Mouse (Mus musculus) liver, embryonic 11.5 days (tissue): ENCODE data around the gene Vmn2r39. TPM values are rescaled to one million over a fixed set of nuclear protein-coding genes. Genes with fewer than 3 reads are reported as not detected.
"Not testable (repeated sequence)": the region's sequence is repeated elsewhere in the genome, so short reads cannot be mapped to it uniquely, and the experiment has no call there.

Experiments used
- ATAC-seq: fragments of 200-750 bp; cut with Nextera tagmentation; replicated peaks from 2 replicates; pipeline ENCODE4 v1.8.0; 2017; ENCODE audit warnings: moderate number of reproducible peaks, mild to moderate bottlenecking, moderate TSS enrichment, moderate library complexity; ENCODE audit not compliant: low FRiP score
- DNase-seq: peaks from one replicate; pipeline ENCODE4 v3.0.0-alpha.2; 2017; ENCODE audit warnings: low spot score
- H3K27ac ChIP-seq: fragments of 300-500 bp; sonication (generic); 2 replicates; pipeline ENCODE4 v1.5.1; 2014; ENCODE audit warnings: mild to moderate bottlenecking, low read depth, low read length, control low read depth
- H3K27me3 ChIP-seq: fragments of 300-500 bp; sonication (generic); replicated peaks from 2 replicates; pipeline ENCODE4 v1.6.1; 2014; ENCODE audit warnings: low read length, mixed read lengths; ENCODE audit not compliant: control insufficient read depth, insufficient read depth
- H3K36me3 ChIP-seq: fragments of 300-500 bp; sonication (generic); 2 replicates; pipeline ENCODE4 v1.6.1; 2014; ENCODE audit warnings: mild to moderate bottlenecking, low read length, moderate library complexity, mixed read lengths; ENCODE audit not compliant: control insufficient read depth, insufficient read depth
- H3K4me1 ChIP-seq: fragments of 300-500 bp; sonication (generic); replicated peaks from 2 replicates; pipeline ENCODE4 v1.6.1; 2014; ENCODE audit warnings: low read length, mixed read lengths; ENCODE audit not compliant: control insufficient read depth, insufficient read depth
- H3K4me2 ChIP-seq: fragments of 300-500 bp; sonication (generic); 2 replicates; pipeline ENCODE4 v1.6.1; 2014; ENCODE audit warnings: mild to moderate bottlenecking, control low read depth, moderate library complexity
- H3K4me3 ChIP-seq: fragments of 300-500 bp; sonication (generic); 2 replicates; pipeline ENCODE4 v1.5.1; 2014; ENCODE audit warnings: low read depth, low read length, control low read depth
- H3K9ac ChIP-seq: fragments of 300-500 bp; sonication (generic); 2 replicates; pipeline ENCODE4 v1.6.1; 2014; ENCODE audit warnings: low read depth, low read length, control low read depth
- H3K9me3 ChIP-seq: fragments of 300-500 bp; sonication (generic); 2 replicates; pipeline ENCODE4 v1.6.1; 2016; ENCODE audit warnings: low read length, inconsistent platforms, mixed read lengths; ENCODE audit not compliant: control insufficient read depth
- WGBS: fragments of 180-500 bp; shearing (Covaris S2); extraction: QIAGEN DNeasy Blood & Tissue Kit; methylation state at CpG from one replicate; pipeline ENCODE4 v1.1.7; 2014; 5-methylcytosine and 5-hydroxymethylcytosine counted together
- polyA plus RNA-seq: library from polyadenylated mRNA; unstranded; fragments of >200 nt; fragmentation: Nextera tagmentation; extraction: Ambion mirVana; gene quantifications from 2 replicates; pipeline ENCODE4 v1.2.1, GENCODE M21; 2014

The Vmn2r39 gene
- polyA plus RNA-seq = not detected in 2 replicates

GRCm38 (mm10) chr7:9030698-9031097 is at the start of gene Vmn2r39:
TSS of gene Vmn2r39 (minus strand) at chr7:9030798.
- H3K4me1 ChIP-seq, H3K27ac ChIP-seq, DNase-seq, H3K4me2 ChIP-seq, H3K9ac ChIP-seq, ATAC-seq, H3K9me3 ChIP-seq, H3K36me3 ChIP-seq, H3K27me3 ChIP-seq, H3K4me3 ChIP-seq: not testable (repeated sequence)

- not testable (repeated sequence) for H3K9ac ChIP-seq, H3K27me3 ChIP-seq, DNase-seq, H3K9me3 ChIP-seq, H3K4me1 ChIP-seq, H3K27ac ChIP-seq, H3K4me3 ChIP-seq, ATAC-seq, H3K4me2 ChIP-seq, H3K36me3 ChIP-seq
- WGBS = 78% methylated on average over 4 of the region's 4 CpGs
These were observed 34.8 kb upstream of the Vmn2r39 start for GRCm38 (mm10) chr7:9065353-9065752.

Other genes starting within 250 kb of the Vmn2r39 start
- gene Vmn2r40, start 99.4 kb downstream of the Vmn2r39 start, polyA plus RNA-seq = not detected in 2 replicates
- gene Vmn2r38, start 67.1 kb upstream of the Vmn2r39 start, polyA plus RNA-seq = not detected in 2 replicates
- not detected in 2 replicates for gene Vmn2r37, start 192.9 kb upstream of the Vmn2r39 start, polyA plus RNA-seq